30 mouse cellular contexts compared by ENCODE assay signal in genomic region chr13:93972423-93972822, GRCm38 (mm10).
"Had no signal": no experiment of that assay in that cellular context is flagged by ENCODE, and none has a peak within 500 bp of the region (broad histone marks: within the 10 kb centered on the region; RNA-seq: fewer than 3 reads in every experiment).

No protein-coding gene starts in this region.

- H3K27ac ChIP-seq: limb, embryonic 10.5 days; limb, embryonic 12.5 days; limb, embryonic 13.5 days; limb, embryonic 15.5 days; liver, embryonic 12.5 days; liver, embryonic 13.5 days; liver, embryonic 14.5 days; liver, embryonic 15.5 days; lung, embryonic 15.5 days; macrophage; midbrain, embryonic 10.5 days; midbrain, embryonic 12.5 days; midbrain, embryonic 13.5 days; midbrain, embryonic 15.5 days; neural tube, embryonic 12.5 days had no signal

- H3K9ac ChIP-seq: limb, embryonic 12.5 days; limb, embryonic 13.5 days; limb, embryonic 15.5 days; liver, embryonic 12.5 days; liver, embryonic 13.5 days; liver, embryonic 14.5 days; liver, embryonic 15.5 days; liver, postnatal 0 days; lung, embryonic 15.5 days; midbrain, embryonic 12.5 days; midbrain, embryonic 13.5 days; midbrain, embryonic 15.5 days; neural tube, embryonic 12.5 days had no signal

- DNase-seq: left cerebral cortex, postnatal 4 days; liver; liver, embryonic 13.5 days; liver, postnatal 0 days; lung, adult 18-20 months; lung, adult 2 months; lung, postnatal 10 days; lung, postnatal 14 days; lung, postnatal 36 days; lung, postnatal 4 days; midbrain, embryonic 14.5 days had no signal

- ATAC-seq: liver, embryonic 12.5 days; liver, postnatal 0 days; midbrain, embryonic 13.5 days; midbrain, embryonic 15.5 days; midbrain, embryonic 16.5 days had no signal

- H3K27me3 ChIP-seq: limb, embryonic 12.5 days; limb, embryonic 13.5 days; limb, embryonic 15.5 days; liver, embryonic 12.5 days; liver, embryonic 13.5 days; liver, embryonic 15.5 days; lung, embryonic 15.5 days; midbrain, embryonic 15.5 days; neural tube, embryonic 12.5 days had no signal

- H3K4me2 ChIP-seq: limb, embryonic 12.5 days; limb, embryonic 13.5 days; limb, embryonic 15.5 days; liver, embryonic 11.5 days; liver, embryonic 12.5 days; liver, embryonic 13.5 days; liver, embryonic 15.5 days; lung, embryonic 15.5 days; midbrain, embryonic 11.5 days; midbrain, embryonic 12.5 days; midbrain, embryonic 13.5 days; midbrain, embryonic 15.5 days; neural tube, embryonic 12.5 days had no signal

- H3K4me3 ChIP-seq: limb, embryonic 10.5 days; limb, embryonic 12.5 days; limb, embryonic 13.5 days; limb, embryonic 15.5 days; liver, embryonic 12.5 days; liver, embryonic 13.5 days; liver, embryonic 15.5 days; lung, embryonic 15.5 days; megakaryocyte, embryonic 14.5 days; midbrain, embryonic 10.5 days; midbrain, embryonic 12.5 days; midbrain, embryonic 13.5 days; midbrain, embryonic 15.5 days; myocyte; neural tube, embryonic 12.5 days had no signal

- H3K4me1 ChIP-seq: limb, embryonic 15.5 days; liver, embryonic 12.5 days; liver, embryonic 13.5 days; liver, embryonic 15.5 days; lung, embryonic 15.5 days; midbrain, embryonic 12.5 days; midbrain, embryonic 13.5 days; neural tube, embryonic 12.5 days had no signal

- H3K9me3 ChIP-seq: limb, embryonic 10.5 days; limb, embryonic 12.5 days; limb, embryonic 13.5 days; limb, embryonic 15.5 days; liver, embryonic 12.5 days; liver, embryonic 13.5 days; liver, embryonic 15.5 days; lung, embryonic 15.5 days; megakaryocyte, embryonic 14.5 days; midbrain, embryonic 10.5 days; midbrain, embryonic 12.5 days; midbrain, embryonic 13.5 days; midbrain, embryonic 15.5 days; neural tube, embryonic 12.5 days had no signal

- H3K36me3 ChIP-seq: limb, embryonic 10.5 days; limb, embryonic 12.5 days; limb, embryonic 13.5 days; limb, embryonic 15.5 days; liver, embryonic 12.5 days; liver, embryonic 13.5 days; liver, embryonic 15.5 days; lung, embryonic 15.5 days; midbrain, embryonic 10.5 days; midbrain, embryonic 12.5 days; midbrain, embryonic 13.5 days; midbrain, embryonic 15.5 days; neural tube, embryonic 12.5 days had no signal
